Mouse (Mus musculus): ENCODE results near the gene Ptprd.

- TF ChIP-seq CTCF (IDR thresholded peaks at IDR 0.05; ENCODE audit: control insufficient read depth, insufficient read depth, insufficient read length): no peak
- no peak for TF ChIP-seq USF1 (IDR thresholded peaks at IDR 0.05; ENCODE audit: low read depth)
- TF ChIP-seq CEBPB (IDR thresholded peaks at IDR 0.05; ENCODE audit: low read depth): no peak
- TF ChIP-seq MAX (IDR thresholded peaks at IDR 0.05): no peak
- TF ChIP-seq MYOG (IDR thresholded peaks at IDR 0.05; ENCODE audit: control insufficient read depth, extremely low read depth, insufficient read length): no peak
- no peak for TF ChIP-seq MYOD1 (IDR thresholded peaks at IDR 0.05; ENCODE audit: control insufficient read depth, insufficient read length, low read depth)
Measured at GRCm38 (mm10) chr4:76865585-76865984, 1346.2 kb downstream of the Ptprd start.
